Mouse (Mus musculus): ENCODE measurements around the gene Gnpnat1. TPM values are rescaled to one million over a fixed set of nuclear protein-coding genes. Genes with fewer than 3 reads are reported as not detected.

Gene Gnpnat1
- polyA plus RNA-seq, 1 experiment from 2014 or later, result 29.5 TPM

DNA sequence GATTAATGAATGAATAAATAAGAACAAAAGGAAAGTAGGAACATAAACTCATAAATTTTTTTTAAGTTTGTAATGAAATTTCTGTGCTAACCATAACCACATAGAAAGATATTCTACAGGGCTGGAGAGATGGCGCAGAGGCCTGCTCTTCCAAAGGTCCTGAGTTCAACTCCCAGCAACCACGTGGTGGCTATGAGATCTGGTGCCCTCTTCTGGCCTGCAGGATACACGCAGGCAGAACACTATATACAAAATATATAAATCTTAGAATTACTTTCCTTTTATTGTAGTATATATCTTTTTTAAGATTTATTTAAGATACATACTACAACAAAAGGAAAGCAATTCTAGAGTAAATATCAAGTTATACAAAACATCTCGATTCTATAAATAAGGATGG lies 21.8 kb downstream of the Gnpnat1 start:
- peaks cover 35% of the 10 kb centered on the region for H3K36me3 ChIP-seq (replicated peaks; ENCODE audit: control insufficient read depth, insufficient read depth)
- no peak overlapping the region for H3K27ac ChIP-seq
- DNase-seq (ENCODE audit: low spot score) (no peak), ATAC-seq (ENCODE audit: low FRiP score) (no peak)
- whole genome bisulfite sequencing, result 80% methylated on average over 4 of the region's 4 CpGs
- H3K9ac ChIP-seq, result no peak overlapping the region
- H3K9me3 ChIP-seq (ENCODE audit: control insufficient read depth, low read length), result no peaks in the 10 kb centered on the region
- no peaks in the 10 kb centered on the region for H3K27me3 ChIP-seq (ENCODE audit: control insufficient read depth, insufficient read depth, low read length)
- H3K4me1 ChIP-seq (replicated peaks; ENCODE audit: control insufficient read depth, insufficient read depth, low read length), result peaks cover 9% of the 10 kb centered on the region
- H3K4me3 ChIP-seq (replicated peaks; ENCODE audit: low read length), result no peak overlapping the region
- H3K4me2 ChIP-seq (replicated peaks), result no peak overlapping the region

DNA sequence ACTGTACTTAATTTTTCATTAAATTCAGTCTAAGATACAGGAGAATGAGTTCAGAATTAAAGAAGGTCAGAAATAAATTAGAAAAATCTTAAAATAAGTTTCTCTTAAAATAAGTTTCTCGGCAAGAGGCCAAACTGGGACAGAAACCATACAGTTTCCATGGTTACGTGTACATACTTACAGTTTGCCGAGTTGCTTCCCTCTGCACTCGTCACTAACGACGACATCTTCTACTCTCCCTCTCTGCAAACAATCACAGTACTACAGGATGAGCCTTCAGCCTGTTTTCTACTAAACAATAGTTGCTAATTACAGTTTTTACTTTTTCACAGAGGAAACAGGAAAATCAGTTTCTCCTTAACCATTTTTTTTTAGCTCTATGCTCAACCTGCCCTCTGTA lies 24.0 kb downstream of the Gnpnat1 start:
- H3K36me3 ChIP-seq (replicated peaks; ENCODE audit: control insufficient read depth, insufficient read depth), result peaks cover 35% of the 10 kb centered on the region
- no peak for ATAC-seq (ENCODE audit: low FRiP score)
- H3K27ac ChIP-seq, result no peak overlapping the region
- H3K27me3 ChIP-seq (ENCODE audit: control insufficient read depth, insufficient read depth, low read length), result no peaks in the 10 kb centered on the region
- no peaks in the 10 kb centered on the region for H3K4me1 ChIP-seq (replicated peaks; ENCODE audit: control insufficient read depth, insufficient read depth, low read length)
- no peak overlapping the region for H3K4me3 ChIP-seq (replicated peaks; ENCODE audit: low read length)
- 88% methylated on average over 6 of the region's 6 CpGs for WGBS
- no peaks in the 10 kb centered on the region for H3K9me3 ChIP-seq (ENCODE audit: control insufficient read depth, low read length)
- DNase-seq (ENCODE audit: low spot score), result no peak
- no peak overlapping the region for H3K9ac ChIP-seq
- H3K4me2 ChIP-seq (replicated peaks), result no peak overlapping the region

DNA sequence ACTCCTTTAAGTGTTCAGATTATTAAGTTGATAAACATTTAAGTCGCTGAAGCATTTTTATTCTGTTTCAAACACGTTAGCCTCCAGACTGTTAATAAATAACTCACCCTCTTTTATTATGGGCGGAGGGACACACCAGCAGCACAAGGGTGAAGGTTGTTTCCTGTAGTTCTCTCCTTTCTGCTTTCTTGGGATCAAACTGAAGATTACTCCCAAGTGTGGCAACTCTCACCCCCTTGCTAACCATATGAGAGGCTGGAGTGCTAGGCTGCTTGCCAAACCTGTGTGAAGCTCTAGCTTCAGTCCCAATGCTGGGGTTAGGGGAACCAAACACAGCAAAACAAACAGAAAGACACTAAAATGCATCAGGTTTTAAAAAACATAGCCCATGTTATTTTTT lies 25.9 kb downstream of the Gnpnat1 start:
- Histone ChIP-seq H3K4me1 (replicated peaks; ENCODE audit: control insufficient read depth, insufficient read depth, low read length) (no peaks in the 10 kb centered on the region), H3K36me3 (replicated peaks; ENCODE audit: control insufficient read depth, insufficient read depth) (peaks cover 35% of the 10 kb centered on the region), H3K27me3 (ENCODE audit: control insufficient read depth, insufficient read depth, low read length) (no peaks in the 10 kb centered on the region), H3K27ac (no peak overlapping the region), H3K4me2 (replicated peaks) (no peak overlapping the region), H3K4me3 (replicated peaks; ENCODE audit: low read length) (no peak overlapping the region), H3K9me3 (ENCODE audit: control insufficient read depth, low read length) (no peaks in the 10 kb centered on the region), H3K9ac (no peak overlapping the region)
- no peak for DNase-seq (ENCODE audit: low spot score)
- ATAC-seq (ENCODE audit: low FRiP score), result no peak
- WGBS, result 85% methylated on average over 3 of the region's 3 CpGs

DNA sequence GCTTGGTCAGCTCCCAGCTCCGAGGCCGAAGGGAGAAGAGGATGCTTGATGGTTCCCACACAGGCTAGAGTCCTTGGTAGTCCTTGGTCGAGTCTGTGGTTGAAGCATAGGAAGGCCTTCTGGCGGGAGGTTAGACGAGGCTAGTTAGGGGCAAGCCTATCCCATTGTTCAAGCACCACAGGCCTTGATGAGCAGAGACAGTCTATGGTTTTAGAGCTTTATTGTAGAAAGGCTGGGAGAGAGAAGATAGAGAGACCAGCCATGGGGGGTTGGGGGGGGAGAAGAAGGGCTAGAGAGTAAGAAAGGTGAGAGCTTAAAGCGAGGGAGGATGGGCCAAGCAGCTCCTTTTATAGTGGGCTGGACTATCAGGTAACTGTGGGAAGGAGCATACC lies 39.5 kb downstream of the Gnpnat1 start:
- Histone ChIP-seq H3K27ac (no peak overlapping the region), H3K36me3 (replicated peaks; ENCODE audit: control insufficient read depth, insufficient read depth) (peaks cover 17% of the 10 kb centered on the region), H3K27me3 (ENCODE audit: control insufficient read depth, insufficient read depth, low read length) (no peaks in the 10 kb centered on the region), H3K4me3 (replicated peaks; ENCODE audit: low read length) (no peak overlapping the region), H3K4me1 (replicated peaks; ENCODE audit: control insufficient read depth, insufficient read depth, low read length) (no peaks in the 10 kb centered on the region), H3K4me2 (replicated peaks) (no peak overlapping the region), H3K9ac (no peak overlapping the region), H3K9me3 (ENCODE audit: control insufficient read depth, low read length) (no peaks in the 10 kb centered on the region)
- DNase-seq (ENCODE audit: low spot score) (no peak), ATAC-seq (ENCODE audit: low FRiP score) (no peak)
- WGBS, result 82% methylated on average over 6 of the region's 6 CpGs

DNA sequence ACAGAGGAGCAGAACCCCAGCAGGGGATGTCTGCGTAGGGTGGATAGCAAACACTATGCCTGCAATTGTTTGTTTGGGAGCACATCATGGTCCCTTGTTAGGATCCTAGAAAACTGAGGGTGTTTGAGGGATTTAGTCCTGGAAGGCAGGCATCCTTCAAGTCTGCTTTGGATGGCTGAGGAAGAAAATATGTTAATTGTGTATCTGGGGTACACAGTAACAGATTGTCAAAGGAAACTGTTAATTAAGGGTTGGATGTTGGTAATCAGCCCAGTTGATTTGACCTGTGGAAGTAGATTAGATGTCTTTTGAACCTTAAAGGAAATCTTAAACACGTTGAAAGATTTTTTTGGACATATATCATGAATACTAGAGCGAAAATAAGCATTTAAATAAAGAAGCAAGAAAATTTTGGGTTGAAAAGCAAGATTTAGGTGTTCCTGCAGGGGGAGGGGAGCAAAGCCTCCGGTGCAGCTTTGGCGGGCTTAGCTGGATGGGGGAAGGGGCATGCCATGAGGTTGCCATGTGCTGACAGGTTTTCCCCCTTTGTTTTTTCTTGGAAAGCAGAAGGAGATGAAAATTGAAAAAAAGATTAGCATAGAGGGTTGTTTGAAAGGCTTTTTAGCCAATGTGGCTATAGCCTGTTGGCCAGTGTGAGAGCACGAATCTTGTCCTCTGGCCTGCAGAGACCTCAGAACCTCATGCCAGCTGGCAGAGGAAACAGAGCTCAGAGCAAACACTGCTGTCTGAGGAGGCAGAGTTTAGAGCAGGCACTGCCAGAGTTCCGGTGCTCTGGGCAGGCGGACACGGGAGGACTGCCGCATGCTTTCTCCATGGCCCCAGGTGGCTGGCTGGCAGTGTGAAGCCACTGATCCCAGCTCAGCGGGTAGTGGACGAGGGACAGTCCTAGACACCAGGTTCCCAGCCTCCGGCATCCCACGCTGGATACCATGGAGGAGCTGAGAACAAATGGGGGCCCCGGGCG lies 40.2 kb downstream of the Gnpnat1 start:
- H3K27ac ChIP-seq, result no peak overlapping the region
- H3K9me3 ChIP-seq (ENCODE audit: control insufficient read depth, low read length), result no peaks in the 10 kb centered on the region
- H3K9ac ChIP-seq, result no peak overlapping the region
- DNase-seq (ENCODE audit: low spot score) (no peak), ATAC-seq (ENCODE audit: low FRiP score) (peak; percentile 48; the same call in 1 of the 2 replicates)
- 71% methylated on average over 16 of the region's 16 CpGs for WGBS
- no peaks in the 10 kb centered on the region for H3K27me3 ChIP-seq (ENCODE audit: control insufficient read depth, insufficient read depth, low read length)
- no peak overlapping the region for H3K4me2 ChIP-seq (replicated peaks)
- H3K36me3 ChIP-seq (replicated peaks; ENCODE audit: control insufficient read depth, insufficient read depth), result peaks cover 10% of the 10 kb centered on the region
- H3K4me3 ChIP-seq (replicated peaks; ENCODE audit: low read length), result no peak overlapping the region
- no peaks in the 10 kb centered on the region for H3K4me1 ChIP-seq (replicated peaks; ENCODE audit: control insufficient read depth, insufficient read depth, low read length)

DNA sequence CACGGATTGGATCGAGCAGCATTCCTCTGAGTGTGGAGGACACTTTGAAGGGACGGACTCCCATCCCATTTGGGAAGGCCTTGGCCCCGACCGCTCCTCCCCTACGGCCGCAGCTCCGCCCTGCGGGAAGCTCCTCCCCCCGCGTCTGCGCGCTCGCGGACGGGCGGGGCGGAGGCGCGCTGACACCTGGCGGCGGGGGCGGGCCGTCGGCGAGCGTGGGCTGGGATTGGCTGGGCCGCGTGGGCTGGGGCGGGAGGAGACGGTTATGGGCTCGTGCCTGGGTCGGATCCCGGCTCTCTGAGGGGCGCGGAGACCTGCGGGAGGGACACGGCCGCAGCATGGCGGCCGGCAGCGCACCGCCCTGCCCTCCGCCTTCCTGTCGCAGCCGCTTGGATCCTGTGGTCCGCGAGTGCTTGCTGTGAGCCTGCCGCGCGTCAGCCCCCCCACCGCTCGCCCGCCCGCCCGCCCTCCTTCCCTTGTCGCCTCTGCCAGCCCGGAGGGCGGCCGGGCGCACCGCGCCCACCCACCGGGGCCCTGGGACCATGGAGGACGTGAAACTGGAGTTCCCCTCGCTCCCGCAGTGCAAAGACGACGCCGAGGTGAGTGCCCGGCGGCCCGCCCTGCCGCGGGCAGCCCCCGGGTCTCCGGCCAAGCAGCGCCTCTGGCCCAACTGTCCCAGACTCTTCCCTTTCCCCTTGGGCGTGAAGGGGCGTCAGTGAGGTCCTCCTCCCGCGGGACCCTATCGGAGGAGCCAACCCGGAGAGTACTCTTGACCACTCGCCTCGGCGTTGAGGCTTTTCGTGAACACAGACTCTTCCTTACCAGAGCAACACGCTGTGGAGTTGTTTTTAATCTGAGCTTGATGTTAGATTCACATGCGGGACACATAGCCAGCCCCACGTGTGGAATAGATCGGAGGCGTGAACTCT lies 53.5 kb downstream of the Gnpnat1 start, which contains the start of gene Styx:
Styx (plus strand) TSS at position 163 of the 929 bp plus-strand sequence.
- peak within 1 kb of the TSS; percentile 62 for H3K4me3 ChIP-seq (replicated peaks; ENCODE audit: low read length)
- no peaks in the 10 kb centered on the region for H3K9me3 ChIP-seq (ENCODE audit: control insufficient read depth, low read length)
- H3K4me1 ChIP-seq (replicated peaks; ENCODE audit: control insufficient read depth, insufficient read depth, low read length), result peaks cover 6% of the 10 kb centered on the region
- peak within 1 kb of the TSS; percentile 73 for H3K27ac ChIP-seq
- peak; percentile 97 for ATAC-seq (ENCODE audit: low FRiP score)
- peaks cover 40% of the 10 kb centered on the region for H3K36me3 ChIP-seq (replicated peaks; ENCODE audit: control insufficient read depth, insufficient read depth)
- peak; percentile 91 for DNase-seq (ENCODE audit: low spot score)
- no peaks in the 10 kb centered on the region for H3K27me3 ChIP-seq (ENCODE audit: control insufficient read depth, insufficient read depth, low read length)
- WGBS, result under 1% methylated on average over 67 of the region's 93 CpGs
- H3K4me2 ChIP-seq (replicated peaks), result peak within 1 kb of the TSS; percentile 72
- H3K9ac ChIP-seq, result peak within 1 kb of the TSS; percentile 72

DNA sequence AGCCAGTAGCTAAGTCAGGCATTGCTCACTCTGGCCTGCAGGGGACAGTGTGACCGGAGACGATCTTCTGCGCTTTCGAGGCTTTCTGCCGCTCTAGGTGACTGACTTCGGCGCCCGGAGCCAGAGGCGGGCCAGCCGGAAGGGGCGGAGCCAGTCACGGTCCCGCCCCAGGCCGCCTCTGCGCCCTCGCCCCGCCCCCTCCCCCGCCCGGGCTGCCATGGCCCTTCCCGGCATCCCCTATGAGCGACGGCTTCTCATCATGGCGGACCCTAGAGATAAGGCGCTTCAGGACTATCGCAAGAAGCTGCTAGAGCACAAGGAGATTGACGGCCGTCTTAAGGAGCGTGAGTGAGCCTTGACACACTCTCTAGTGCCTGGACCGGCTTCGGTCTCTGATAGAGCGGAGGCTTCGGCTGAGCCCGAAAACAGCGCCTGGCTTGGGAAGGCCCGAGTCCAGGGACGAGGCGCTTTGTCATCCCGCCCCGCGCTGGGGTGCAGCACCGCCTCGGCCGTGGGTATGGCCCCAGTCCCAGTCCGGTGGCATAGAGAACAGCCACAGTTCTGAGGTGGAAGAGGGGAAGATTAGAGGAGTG lies 75.0 kb downstream of the Gnpnat1 start, which contains the start of gene Psmc6:
Psmc6 (plus strand) TSS at position 200 of the 593 bp plus-strand sequence.
- Histone ChIP-seq H3K9me3 (ENCODE audit: control insufficient read depth, low read length) (no peaks in the 10 kb centered on the region), H3K4me1 (replicated peaks; ENCODE audit: control insufficient read depth, insufficient read depth, low read length) (peaks cover 8% of the 10 kb centered on the region; the same call in 1 of the 2 replicates), H3K27me3 (ENCODE audit: control insufficient read depth, insufficient read depth, low read length) (no peaks in the 10 kb centered on the region), H3K4me3 (replicated peaks; ENCODE audit: low read length) (peak within 1 kb of the TSS; percentile 73), H3K27ac (peak within 1 kb of the TSS; percentile 88), H3K9ac (peak within 1 kb of the TSS; percentile 88), H3K4me2 (replicated peaks) (peak within 1 kb of the TSS; percentile 55), H3K36me3 (replicated peaks; ENCODE audit: control insufficient read depth, insufficient read depth) (peaks cover 34% of the 10 kb centered on the region)
- under 1% methylated on average over 44 of the region's 44 CpGs for WGBS
- ATAC-seq (ENCODE audit: low FRiP score), result peak; percentile 97
- DNase-seq (ENCODE audit: low spot score), result peak; percentile 93

DNA sequence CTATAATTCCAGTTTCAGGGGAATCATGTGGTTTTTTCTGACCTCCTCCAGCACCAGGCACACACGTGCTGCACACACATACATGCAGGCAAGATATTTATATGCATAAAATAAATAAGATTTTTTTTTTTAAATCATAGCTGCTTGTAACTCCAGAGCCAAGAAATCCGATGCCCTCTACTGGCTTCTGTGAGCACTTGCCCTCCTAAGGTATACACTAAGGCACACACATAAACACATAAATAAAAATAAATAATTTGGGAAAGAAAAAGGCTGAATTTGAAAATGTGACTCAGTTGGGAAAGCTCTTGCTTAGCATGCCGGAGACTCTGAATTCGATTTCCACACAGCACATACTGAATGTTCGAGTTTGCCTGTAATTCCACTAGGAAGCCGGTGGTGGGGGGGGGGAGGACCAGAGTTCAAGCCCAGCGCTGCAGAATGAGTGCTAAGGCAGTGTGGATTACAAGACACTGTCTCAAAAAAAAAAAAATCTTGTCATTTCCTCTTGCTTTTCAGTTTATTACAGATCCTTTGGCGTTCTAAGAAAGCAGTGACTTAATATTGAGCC lies 75.6 kb downstream of the Gnpnat1 start:
- 17% methylated on average over 8 of the region's 8 CpGs for WGBS
- peak overlapping the region; percentile 88 for H3K27ac ChIP-seq
- peak overlapping the region; percentile 50 for H3K9ac ChIP-seq
- peak overlapping the region; percentile 73 for H3K4me3 ChIP-seq (replicated peaks; ENCODE audit: low read length)
- DNase-seq (ENCODE audit: low spot score) (no peak), ATAC-seq (ENCODE audit: low FRiP score) (peak; percentile 18)
- H3K4me2 ChIP-seq (replicated peaks), result peak overlapping the region; percentile 46
- H3K4me1 ChIP-seq (replicated peaks; ENCODE audit: control insufficient read depth, insufficient read depth, low read length), result peaks cover 8% of the 10 kb centered on the region; the same call in 1 of the 2 replicates
- no peaks in the 10 kb centered on the region for H3K27me3 ChIP-seq (ENCODE audit: control insufficient read depth, insufficient read depth, low read length)
- no peaks in the 10 kb centered on the region for H3K9me3 ChIP-seq (ENCODE audit: control insufficient read depth, low read length)
- H3K36me3 ChIP-seq (replicated peaks; ENCODE audit: control insufficient read depth, insufficient read depth), result peaks cover 30% of the 10 kb centered on the region

All from hindbrain, embryonic 14.5 days (tissue).